Mouse (Mus musculus) erythroid progenitor cell, adult 5-6 weeks (primary cell): ENCODE measurements at regions not wholly inside any gene's neighbourhood (a gene's known extent, or its start where the extent isn't known, plus 50 kb on each side); places are given as distances from the start of the nearest gene placed in this dataset.

Source experiments
- ATAC-seq: replicated peaks from 2 replicates; pipeline ENCODE4 v1.8.0; 2016; ENCODE audit warnings: moderate number of reproducible peaks, mild to moderate bottlenecking, moderate TSS enrichment, inconsistent platforms; ENCODE audit not compliant: poor library complexity, low FRiP score, severe bottlenecking

- no peak for ATAC-seq
These were observed 50.4 kb upstream of the Nkx2-2 start for GRCm38 (mm10) chr2:147244406-147244805.
